Mouse (Mus musculus) lung, adult 2 months (tissue): Measurements from ENCODE around the gene Krtcap3.

Experiments
- CTCF ChIP-seq: fragments of 200-500 bp; IDR thresholded peaks from 2 replicates; pipeline ENCODE4 v1.5.1; 2011; ENCODE audit warnings: mild to moderate bottlenecking, low read length, control low read depth; ENCODE audit not compliant: insufficient read depth
- POLR2A ChIP-seq: fragments of 200-500 bp; IDR thresholded peaks from 2 replicates; pipeline ENCODE4 v1.6.1; 2011; ENCODE audit warnings: low read depth, mild to moderate bottlenecking, control low read depth, low read length, borderline replicate concordance; ENCODE audit errors: extremely low read depth

DNA sequence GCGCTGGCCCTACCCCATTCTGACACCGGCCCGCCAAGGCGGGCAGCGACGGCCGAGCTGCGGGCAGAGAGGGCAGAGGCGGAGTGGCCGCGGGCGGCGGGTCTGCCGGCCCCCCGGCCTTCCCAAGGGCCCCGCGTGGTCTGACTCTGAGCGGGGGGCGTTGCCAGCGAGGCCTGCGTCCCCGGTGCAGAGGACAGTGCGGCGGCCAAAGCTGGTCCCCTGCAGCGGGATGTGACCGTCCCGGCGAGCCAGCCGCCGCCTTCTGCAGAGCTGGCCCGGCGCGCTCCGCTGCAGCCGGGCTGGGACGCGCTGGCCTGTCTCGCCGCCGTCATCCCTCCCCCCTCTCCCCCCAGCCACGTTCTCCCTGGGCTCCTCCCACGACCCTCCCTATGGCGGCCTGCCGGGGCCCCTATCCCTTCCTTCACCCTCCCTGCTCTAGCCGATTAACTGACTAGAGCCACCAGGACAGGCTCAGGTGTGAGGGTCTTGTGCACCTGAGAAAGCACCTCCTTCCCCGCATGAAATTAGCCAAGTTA lies 44.2 kb downstream of the Krtcap3 start, which contains the start of gene Fndc4:
- no peak for TF ChIP-seq POLR2A
- no peak for TF ChIP-seq CTCF
